Mouse (Mus musculus): Measurements from ENCODE around the gene Srek1ip1. TPM values are rescaled to one million over a fixed set of nuclear protein-coding genes. Genes with fewer than 3 reads are reported as not detected.

The Srek1ip1 gene
- polyA plus RNA-seq, 1 experiment, result 16.7 TPM

- no peaks in the 10 kb centered on the region for H3K27me3 ChIP-seq (ENCODE audit: control insufficient read depth, insufficient read depth, low read length)
- H3K27ac ChIP-seq (ENCODE audit: insufficient read depth, low read length), result no peak overlapping the region
- 4% methylated on average over 2 of the region's 2 CpGs for WGBS
- TF ChIP-seq POLR2A (IDR thresholded peaks at IDR 0.05; ENCODE audit: borderline replicate concordance, insufficient read depth, low read length), result no peak
- TF ChIP-seq CTCF (IDR thresholded peaks at IDR 0.05; ENCODE audit: borderline replicate concordance, insufficient read depth, low read depth, low read length), result peak; percentile 29; the same call in 1 of the 2 replicates
- H3K4me3 ChIP-seq (replicated peaks; ENCODE audit: insufficient read depth, low read depth, low read length), result no peak overlapping the region
- H3K4me1 ChIP-seq (ENCODE audit: control insufficient read depth, insufficient read depth, low read length), result no peaks in the 10 kb centered on the region
- peak; percentile 21 to 63 for DNase-seq
Observed at GRCm38 (mm10) chr13:104789663-104790062, 2.6 kb upstream of the Srek1ip1 start.

GRCm38 (mm10) chr13:104794421-104794820 is 2.1 kb downstream of the Srek1ip1 start:
- DNase-seq, result no peak
- 94% methylated on average over 3 of the region's 3 CpGs for WGBS
- no peaks in the 10 kb centered on the region for H3K27me3 ChIP-seq (ENCODE audit: control insufficient read depth, insufficient read depth, low read length)
- H3K27ac ChIP-seq (ENCODE audit: insufficient read depth, low read length), result no peak overlapping the region
- no peaks in the 10 kb centered on the region for H3K4me1 ChIP-seq (ENCODE audit: control insufficient read depth, insufficient read depth, low read length)
- TF ChIP-seq POLR2A (IDR thresholded peaks at IDR 0.05; ENCODE audit: borderline replicate concordance, insufficient read depth, low read length), result no peak
- no peak for TF ChIP-seq CTCF (IDR thresholded peaks at IDR 0.05; ENCODE audit: borderline replicate concordance, insufficient read depth, low read depth, low read length)
- H3K4me3 ChIP-seq (replicated peaks; ENCODE audit: insufficient read depth, low read depth, low read length), result no peak overlapping the region

- TF ChIP-seq POLR2A (IDR thresholded peaks at IDR 0.05; ENCODE audit: borderline replicate concordance, insufficient read depth, low read length), result no peak
- TF ChIP-seq CTCF (IDR thresholded peaks at IDR 0.05; ENCODE audit: borderline replicate concordance, insufficient read depth, low read depth, low read length), result no peak
- H3K4me3 ChIP-seq (replicated peaks; ENCODE audit: insufficient read depth, low read depth, low read length), result no peak overlapping the region
- H3K4me1 ChIP-seq (ENCODE audit: control insufficient read depth, insufficient read depth, low read length), result no peaks in the 10 kb centered on the region
- WGBS, result 97% methylated on average over 8 of the region's 8 CpGs
- H3K27me3 ChIP-seq (ENCODE audit: control insufficient read depth, insufficient read depth, low read length), result no peaks in the 10 kb centered on the region
- no peak for DNase-seq
- H3K27ac ChIP-seq (ENCODE audit: insufficient read depth, low read length), result no peak overlapping the region
Observed at GRCm38 (mm10) chr13:104799067-104799466, 6.8 kb downstream of the Srek1ip1 start.

GRCm38 (mm10) chr13:104799566-104800182 is 7.4 kb downstream of the Srek1ip1 start:
- no peak overlapping the region for H3K4me3 ChIP-seq (replicated peaks; ENCODE audit: insufficient read depth, low read depth, low read length)
- no peaks in the 10 kb centered on the region for H3K27me3 ChIP-seq (ENCODE audit: control insufficient read depth, insufficient read depth, low read length)
- no peak for DNase-seq
- 92% methylated on average over 7 of the region's 7 CpGs for WGBS
- no peak for TF ChIP-seq POLR2A (IDR thresholded peaks at IDR 0.05; ENCODE audit: borderline replicate concordance, insufficient read depth, low read length)
- TF ChIP-seq CTCF (IDR thresholded peaks at IDR 0.05; ENCODE audit: borderline replicate concordance, insufficient read depth, low read depth, low read length), result no peak
- H3K4me1 ChIP-seq (ENCODE audit: control insufficient read depth, insufficient read depth, low read length), result no peaks in the 10 kb centered on the region
- no peak overlapping the region for H3K27ac ChIP-seq (ENCODE audit: insufficient read depth, low read length)

- Histone ChIP-seq H3K27ac (ENCODE audit: insufficient read depth, low read length) (no peak overlapping the region), H3K4me1 (ENCODE audit: control insufficient read depth, insufficient read depth, low read length) (no peaks in the 10 kb centered on the region), H3K27me3 (ENCODE audit: control insufficient read depth, insufficient read depth, low read length) (no peaks in the 10 kb centered on the region), H3K4me3 (replicated peaks; ENCODE audit: insufficient read depth, low read depth, low read length) (no peak overlapping the region)
- WGBS, result 48% methylated on average over 3 of the region's 3 CpGs
- DNase-seq, result peak in 1 of 2 experiments; percentile 22
- peak; percentile 24; the same call in 1 of the 2 replicates for TF ChIP-seq CTCF (IDR thresholded peaks at IDR 0.05; ENCODE audit: borderline replicate concordance, insufficient read depth, low read depth, low read length)
- TF ChIP-seq POLR2A (IDR thresholded peaks at IDR 0.05; ENCODE audit: borderline replicate concordance, insufficient read depth, low read length), result no peak
Observed at GRCm38 (mm10) chr13:104805681-104806080, 13.4 kb downstream of the Srek1ip1 start.

- Histone ChIP-seq H3K4me1 (ENCODE audit: control insufficient read depth, insufficient read depth, low read length) (no peaks in the 10 kb centered on the region; the same call in 1 of the 2 replicates), H3K27ac (ENCODE audit: insufficient read depth, low read length) (no peak overlapping the region), H3K27me3 (ENCODE audit: control insufficient read depth, insufficient read depth, low read length) (no peaks in the 10 kb centered on the region), H3K4me3 (replicated peaks; ENCODE audit: insufficient read depth, low read depth, low read length) (peak overlapping the region; percentile 80)
- 10% methylated on average over 8 of the region's 8 CpGs for WGBS
- DNase-seq, result no peak
- TF ChIP-seq POLR2A (IDR thresholded peaks at IDR 0.05; ENCODE audit: borderline replicate concordance, insufficient read depth, low read length) (no peak), CTCF (IDR thresholded peaks at IDR 0.05; ENCODE audit: borderline replicate concordance, insufficient read depth, low read depth, low read length) (no peak)
Observed at GRCm38 (mm10) chr13:104816270-104816634, 24.0 kb downstream of the Srek1ip1 start.

GRCm38 (mm10) chr13:104816635-104817571 is 24.6 kb downstream of the Srek1ip1 start, which contains the start of gene Cwc27:
TSS of gene Cwc27 (minus strand) at chr13:104817142.
- peak; percentile 82 to 92 for DNase-seq
- TF ChIP-seq POLR2A (IDR thresholded peaks at IDR 0.05; ENCODE audit: borderline replicate concordance, insufficient read depth, low read length) (peak; percentile 58; the same call in 1 of the 2 replicates), CTCF (IDR thresholded peaks at IDR 0.05; ENCODE audit: borderline replicate concordance, insufficient read depth, low read depth, low read length) (no peak)
- H3K27me3 ChIP-seq (ENCODE audit: control insufficient read depth, insufficient read depth, low read length), result no peaks in the 10 kb centered on the region
- H3K4me1 ChIP-seq (ENCODE audit: control insufficient read depth, insufficient read depth, low read length), result no peaks in the 10 kb centered on the region; the same call in 1 of the 2 replicates
- peak within 1 kb of the TSS; percentile 98 for H3K27ac ChIP-seq (ENCODE audit: insufficient read depth, low read length)
- peak within 1 kb of the TSS; percentile 80 for H3K4me3 ChIP-seq (replicated peaks; ENCODE audit: insufficient read depth, low read depth, low read length)
- WGBS, result 1% methylated on average over 50 of the region's 50 CpGs
